Mouse (Mus musculus) gonadal fat pad, adult 2 months (tissue): ENCODE measurements around the gene Shmt1. TPM values are rescaled to one million over a fixed set of nuclear protein-coding genes. Genes with fewer than 3 reads are reported as not detected.
"Not testable (repeated sequence)": the region's sequence is repeated elsewhere in the genome, so short reads cannot be mapped to it uniquely, and the experiment has no call there.

ENCODE experiments used
- DNase-seq: peaks from one replicate; pipeline ENCODE4 v3.0.0-alpha.2; 2012; ENCODE audit warnings: low read depth
- polyA plus RNA-seq: library from polyadenylated mRNA; depleted of rRNA; stranded (reverse); fragments of >200 nt; gene quantifications from 2 replicates; pipeline ENCODE4 v1.2.3, GENCODE M21; 2012; rRNA removed

Shmt1 gene
- 5.5 and 8.1 TPM in 2 replicates for polyA plus RNA-seq

DNA sequence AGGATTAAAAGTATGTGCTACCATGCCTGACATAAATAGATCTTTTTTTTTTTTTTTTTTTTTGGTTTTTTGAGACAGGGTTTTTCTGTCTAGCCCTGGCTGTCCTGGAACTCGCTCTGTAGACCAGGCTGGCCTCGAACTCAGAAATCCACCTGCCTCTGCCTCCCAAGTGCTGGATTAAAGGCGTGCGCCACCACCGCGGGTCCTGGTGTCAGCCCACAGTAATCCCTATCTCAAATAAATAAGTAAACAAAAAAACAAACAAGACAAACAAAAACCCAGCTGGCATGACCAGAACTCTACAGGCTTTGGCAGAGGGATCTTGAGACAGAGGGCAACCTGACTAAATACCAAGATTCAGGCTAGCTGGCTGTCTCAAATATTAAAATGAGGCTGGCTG lies at the start of gene Shmt1:
Gene Shmt1, minus strand, starts transcription at position 101 of the 400 bp plus-strand sequence.
- not testable (repeated sequence) for DNase-seq

DNA sequence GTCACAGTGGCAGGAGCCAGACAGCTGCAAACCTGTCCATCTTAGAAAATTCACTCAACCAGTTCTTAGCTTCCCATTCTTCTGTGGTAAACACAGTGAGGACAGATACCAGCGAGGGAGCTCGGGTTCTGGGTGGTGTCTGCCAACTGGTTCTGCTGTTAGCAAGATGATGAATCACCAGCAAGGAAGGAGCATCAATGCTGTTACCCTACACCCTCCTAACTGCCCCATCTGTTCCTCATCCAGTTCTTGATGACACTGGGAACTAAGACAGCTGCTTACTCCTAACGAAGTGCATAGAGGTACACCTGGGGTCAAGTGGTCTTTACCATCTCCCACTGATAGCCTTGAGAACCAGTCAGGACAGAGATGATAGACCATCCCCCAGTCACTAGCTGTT lies 45.1 kb upstream of the Shmt1 start:
- no peak for DNase-seq

GRCm38 (mm10) chr11:60845415-60845814 lies 33.9 kb upstream of the Shmt1 start:
- no peak for DNase-seq

DNA sequence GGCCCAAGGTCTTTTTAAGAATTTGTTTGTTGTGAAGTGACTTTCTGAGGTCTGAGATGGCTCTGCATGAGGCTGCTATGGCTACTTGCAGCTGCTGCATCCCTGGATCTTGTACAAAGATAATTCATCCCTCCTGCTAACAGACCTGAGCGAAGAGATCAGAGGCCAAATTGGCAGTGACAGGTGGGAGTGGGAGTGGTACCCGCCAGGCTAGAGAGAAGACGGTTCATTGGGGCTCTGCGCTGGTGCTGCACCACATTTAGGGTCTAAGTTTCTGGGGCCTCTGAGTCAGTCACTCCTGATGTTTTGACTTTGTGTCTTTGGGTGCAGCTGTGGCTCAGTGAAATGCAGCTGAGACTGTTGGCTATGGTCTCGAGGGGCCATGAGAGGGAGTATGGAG lies 31.9 kb upstream of the Shmt1 start:
- no peak for DNase-seq

DNA sequence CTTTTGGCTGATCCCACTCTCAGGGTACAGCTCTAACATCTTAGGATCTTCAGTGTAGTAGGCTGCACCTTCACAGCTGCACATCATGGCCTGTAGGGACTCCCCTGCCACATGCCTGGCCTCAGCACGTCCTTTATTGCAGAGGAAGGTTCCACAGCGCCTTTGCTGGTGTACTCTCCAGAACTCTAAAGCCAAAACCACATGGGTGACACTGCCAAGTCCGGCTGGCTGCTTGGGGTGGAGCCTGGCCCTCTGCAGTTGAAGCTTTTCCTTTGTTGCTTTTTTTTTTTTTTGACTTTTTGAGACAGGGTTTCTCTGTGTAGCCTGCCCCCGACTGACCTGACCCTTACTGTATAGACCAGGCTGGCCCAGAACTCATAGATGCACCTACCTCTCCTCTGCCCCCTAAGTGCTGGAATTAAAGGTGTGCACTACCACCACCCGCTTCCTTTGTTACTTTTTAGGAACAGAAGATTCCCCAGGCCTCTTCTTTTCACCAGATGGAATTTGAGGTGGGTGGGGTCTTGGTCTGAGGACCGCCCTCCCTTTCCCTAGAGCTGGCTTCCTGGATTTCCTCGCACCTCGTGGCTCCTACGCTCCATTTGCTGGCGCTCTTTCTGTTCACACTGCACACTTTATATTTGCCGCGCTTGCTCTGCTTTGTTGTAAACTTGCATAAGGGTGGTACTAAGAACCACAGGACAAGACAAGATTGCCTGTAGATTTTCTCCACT lies 30.1 kb upstream of the Shmt1 start:
- DNase-seq: no peak

DNA sequence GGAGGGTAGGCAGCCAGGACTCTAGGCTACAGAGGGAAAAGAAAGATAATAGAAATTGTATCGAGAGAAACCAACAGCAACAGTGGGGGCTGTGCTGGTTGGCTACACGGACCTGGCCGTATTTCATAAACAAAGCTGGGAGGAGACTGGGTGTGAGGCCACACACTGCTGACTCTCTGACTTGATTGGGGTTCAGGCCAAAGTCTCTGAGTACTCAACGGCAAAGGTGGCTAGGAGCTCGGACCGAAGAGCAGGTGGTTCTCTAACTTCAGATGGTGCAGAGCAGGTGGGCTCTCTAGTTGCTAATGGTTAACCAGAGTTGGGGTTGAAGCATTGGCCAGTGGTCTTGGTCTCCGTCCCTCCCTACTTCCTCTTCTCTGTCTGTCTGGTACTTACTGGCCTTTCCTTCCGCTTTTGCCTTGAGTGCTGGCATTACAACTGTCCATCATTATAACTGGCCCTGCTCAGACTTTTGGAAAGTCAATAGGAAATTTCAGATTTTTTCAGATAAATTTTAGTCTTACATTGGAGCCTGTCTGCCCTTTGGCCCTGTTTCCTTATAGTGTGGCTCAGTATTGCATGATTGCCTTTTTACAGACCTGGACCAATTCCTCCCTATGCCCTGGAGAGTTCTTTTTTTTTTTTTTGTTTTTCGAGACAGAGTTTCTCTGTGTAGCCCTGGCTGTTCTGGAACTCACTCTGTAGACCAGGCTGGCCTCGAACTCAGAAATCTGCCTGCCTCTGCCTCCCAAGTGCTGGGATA lies 26.3 kb upstream of the Shmt1 start:
- DNase-seq: no peak

DNA sequence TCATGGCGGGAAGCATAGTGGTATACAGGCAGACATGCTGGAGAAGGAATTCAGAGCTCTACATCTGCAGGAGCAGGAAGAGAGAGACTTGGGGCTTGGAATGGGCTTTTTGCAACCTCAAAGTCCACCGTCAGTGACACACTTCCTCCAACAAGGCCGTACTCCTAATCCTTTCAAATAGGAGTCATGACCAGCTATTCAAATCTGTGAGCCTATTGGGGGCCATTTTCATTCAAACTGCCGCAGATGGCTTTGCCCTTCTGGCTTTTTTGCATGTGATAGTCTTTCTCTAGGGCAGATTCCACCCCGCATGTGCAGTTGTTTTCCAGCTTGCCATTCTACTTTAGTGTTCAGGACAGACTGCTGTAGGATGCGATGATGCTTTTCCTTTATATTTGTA lies 25.4 kb upstream of the Shmt1 start:
- no peak for DNase-seq

DNA sequence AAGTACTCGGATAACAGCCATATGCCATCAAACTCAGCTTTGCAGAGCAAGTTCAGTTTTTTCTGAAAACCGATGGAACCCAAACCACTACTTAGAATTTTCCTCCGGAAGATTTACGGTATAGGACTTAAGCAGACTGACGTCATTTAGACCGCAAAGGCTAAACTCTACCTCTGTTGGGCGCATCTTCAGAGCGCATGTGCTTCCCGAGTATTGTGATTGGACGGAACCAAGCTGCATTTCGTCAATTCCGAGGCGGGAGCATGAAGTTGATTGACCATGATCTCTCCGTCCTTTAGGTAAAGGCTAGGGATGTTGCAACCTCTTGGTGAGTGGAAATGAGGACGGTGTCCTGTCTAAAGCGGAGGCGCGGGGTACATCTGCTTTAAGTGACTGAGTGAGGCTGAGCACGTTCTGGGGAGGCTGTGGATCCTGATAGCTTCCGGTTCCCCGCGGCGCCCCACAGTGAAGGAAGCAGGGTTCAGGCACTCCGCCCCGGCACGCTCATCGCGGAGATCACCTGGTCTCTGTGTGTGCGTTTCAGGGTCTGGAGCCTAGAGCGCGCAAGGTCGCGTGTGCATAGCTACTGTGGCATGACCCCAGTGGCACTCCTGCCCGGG lies 19.0 kb upstream of the Shmt1 start, which contains the start of gene Dhrs7b:
Gene Dhrs7b, plus strand, starts transcription at position 199 of the 620 bp plus-strand sequence.
- no peak for DNase-seq

GRCm38 (mm10) chr11:60828903-60829302 lies 17.4 kb upstream of the Shmt1 start:
- DNase-seq: no peak

DNA sequence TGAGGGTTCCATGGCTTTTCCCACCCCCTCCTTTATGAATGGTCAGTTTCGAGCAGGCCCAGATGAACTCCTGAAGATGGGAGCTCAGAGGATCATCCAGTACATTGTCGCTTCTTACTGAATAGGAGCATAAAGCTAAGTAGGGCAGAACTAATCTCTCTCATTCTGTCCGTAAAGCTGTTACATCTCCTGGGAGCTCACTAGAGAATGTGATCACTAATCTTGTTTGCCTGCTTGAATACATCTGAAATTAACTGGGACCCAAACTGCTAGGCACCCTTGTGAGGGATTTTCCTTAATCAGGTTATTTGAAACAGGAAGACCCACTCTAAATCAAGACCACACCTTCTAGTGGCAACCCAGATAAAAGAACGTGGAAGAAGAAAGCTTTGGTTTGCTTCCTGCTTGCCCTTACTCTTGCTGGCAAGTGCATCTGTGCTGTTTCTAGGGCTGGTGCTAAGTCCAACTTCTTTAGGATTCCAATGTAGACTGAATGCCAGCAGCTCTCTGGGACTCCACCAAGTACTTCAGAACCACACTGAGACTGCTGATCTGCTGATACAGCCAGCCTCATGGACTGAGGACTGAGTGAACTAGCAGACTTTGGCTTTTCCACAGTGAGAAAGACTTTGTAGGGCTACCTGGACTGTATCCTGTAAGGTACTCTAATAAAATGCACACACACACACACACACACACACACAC lies 15.9 kb upstream of the Shmt1 start:
- DNase-seq: no peak

DNA sequence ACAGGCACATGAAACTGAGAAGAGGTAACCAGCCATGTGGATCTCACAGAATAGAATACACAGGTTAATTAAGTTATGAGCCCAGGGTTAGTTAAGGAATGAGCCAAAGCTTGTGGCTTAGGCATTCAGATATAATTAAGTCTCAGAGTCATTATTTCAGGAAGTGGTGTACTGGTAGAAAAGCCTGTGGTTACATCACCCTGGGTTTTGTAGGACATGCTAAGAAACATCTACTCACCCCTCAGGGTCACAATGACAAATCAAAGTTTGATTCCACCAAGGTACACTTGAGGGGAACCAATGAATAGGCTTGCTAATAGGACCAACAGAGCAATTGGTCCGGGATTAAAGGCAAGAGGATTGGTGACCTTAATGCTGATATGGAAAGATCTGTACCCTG lies 15.2 kb upstream of the Shmt1 start:
- no peak for DNase-seq

DNA sequence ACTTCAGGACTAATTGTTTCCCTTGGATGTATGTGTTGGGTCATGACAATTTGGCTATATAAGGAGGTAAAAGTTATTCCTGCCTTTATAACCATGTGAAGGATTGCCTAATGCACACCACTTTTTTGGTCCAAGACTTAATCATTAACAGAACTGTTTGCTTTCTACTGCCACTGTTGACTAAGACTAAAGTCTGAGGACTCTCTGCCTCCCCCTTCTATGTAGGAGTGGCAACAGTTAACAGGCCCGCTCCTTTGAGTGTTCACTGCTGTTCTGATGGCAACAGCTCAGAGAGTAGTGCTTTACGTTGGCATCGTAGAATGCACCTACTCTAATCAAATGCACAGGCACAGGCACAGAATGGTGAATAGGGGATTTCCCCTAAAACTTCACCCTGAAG lies 13.7 kb upstream of the Shmt1 start:
- no peak for DNase-seq

DNA sequence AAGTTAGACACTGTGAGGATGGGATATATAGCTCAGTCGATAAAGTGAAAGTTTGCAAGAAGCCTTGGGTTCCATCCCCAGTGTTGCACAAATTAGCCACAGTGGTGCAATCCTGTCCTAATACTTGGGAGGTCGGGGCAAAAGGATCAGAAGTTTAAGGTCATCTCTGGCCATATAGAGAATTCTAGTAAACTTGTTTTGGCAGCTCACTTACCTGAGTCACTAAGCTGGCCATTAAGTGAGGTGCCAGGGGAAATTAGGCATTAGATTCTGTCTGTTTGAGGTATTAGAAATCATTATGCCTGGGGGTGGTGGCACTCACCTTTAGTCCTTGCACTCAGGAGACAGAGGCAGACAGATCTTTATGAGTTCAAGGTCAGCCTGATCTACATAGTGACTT lies 12.3 kb upstream of the Shmt1 start:
- DNase-seq: no peak

- no peak for DNase-seq
Observed at GRCm38 (mm10) chr11:60816398-60816797, 4.9 kb upstream of the Shmt1 start.

- DNase-seq: peak; percentile 77
Observed at GRCm38 (mm10) chr11:60811054-60811460, 461 bp downstream of the Shmt1 start.

DNA sequence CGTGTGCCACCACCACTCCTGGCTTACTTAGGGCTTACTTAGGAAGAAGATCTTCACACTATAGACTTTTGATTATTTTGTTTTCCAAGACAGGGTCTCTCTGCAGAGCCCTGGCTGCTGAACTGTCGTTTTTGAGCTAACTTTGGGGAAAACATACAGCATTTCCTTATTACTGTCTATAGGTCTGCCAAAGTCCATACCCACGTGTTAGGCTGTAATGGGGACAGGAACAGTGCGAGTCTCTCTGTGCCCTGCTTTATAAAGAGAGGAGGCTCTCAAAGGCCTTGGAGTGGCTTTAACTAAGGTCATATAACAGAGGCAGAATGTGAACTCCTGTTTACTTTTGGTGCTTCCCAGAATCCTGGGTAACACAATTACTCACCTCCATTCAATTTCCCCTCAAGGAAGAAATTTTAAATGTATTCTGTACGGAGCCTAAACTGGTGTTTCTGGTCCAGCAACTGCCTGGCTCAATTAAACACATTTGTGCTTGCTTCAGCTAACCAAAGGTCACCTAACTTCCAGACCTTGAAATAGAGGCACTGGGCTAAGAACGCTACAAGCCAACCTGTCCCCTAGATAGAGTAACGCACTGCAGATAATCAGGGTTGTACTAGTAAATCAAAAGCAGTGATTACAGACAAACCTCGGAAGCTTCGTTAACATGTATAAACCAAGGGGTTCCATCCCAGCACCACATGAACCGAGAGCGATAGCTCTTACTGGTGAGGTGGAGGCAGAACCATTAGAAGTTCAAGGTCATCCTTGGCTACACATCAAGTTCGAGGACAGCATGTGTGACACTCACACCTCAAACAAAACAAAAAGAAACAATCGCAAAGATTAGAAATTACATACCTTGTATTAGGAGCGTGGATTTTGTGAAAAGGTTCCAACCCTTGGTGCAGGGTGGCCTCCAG lies 1.2 kb downstream of the Shmt1 start:
- no peak for DNase-seq

DNA sequence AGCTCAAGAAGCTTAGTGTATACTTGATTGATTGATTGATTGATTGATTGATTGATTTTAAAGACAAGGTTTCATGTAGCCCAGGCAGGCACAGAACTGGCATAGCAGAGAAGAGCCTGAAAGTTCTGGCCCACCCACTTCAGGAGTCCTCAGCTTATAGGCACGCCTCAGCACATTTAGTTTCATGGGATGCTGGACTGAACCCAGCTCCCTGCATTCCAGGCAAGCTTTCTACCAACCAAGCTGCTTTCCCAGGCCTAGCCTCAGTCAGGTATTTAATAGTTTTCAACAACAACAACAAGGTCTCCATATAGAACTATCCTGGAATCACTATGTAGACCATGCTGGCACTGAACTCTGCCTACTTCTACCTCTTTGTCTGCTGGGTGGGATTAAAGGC lies 2.0 kb downstream of the Shmt1 start:
- DNase-seq: no peak

DNA sequence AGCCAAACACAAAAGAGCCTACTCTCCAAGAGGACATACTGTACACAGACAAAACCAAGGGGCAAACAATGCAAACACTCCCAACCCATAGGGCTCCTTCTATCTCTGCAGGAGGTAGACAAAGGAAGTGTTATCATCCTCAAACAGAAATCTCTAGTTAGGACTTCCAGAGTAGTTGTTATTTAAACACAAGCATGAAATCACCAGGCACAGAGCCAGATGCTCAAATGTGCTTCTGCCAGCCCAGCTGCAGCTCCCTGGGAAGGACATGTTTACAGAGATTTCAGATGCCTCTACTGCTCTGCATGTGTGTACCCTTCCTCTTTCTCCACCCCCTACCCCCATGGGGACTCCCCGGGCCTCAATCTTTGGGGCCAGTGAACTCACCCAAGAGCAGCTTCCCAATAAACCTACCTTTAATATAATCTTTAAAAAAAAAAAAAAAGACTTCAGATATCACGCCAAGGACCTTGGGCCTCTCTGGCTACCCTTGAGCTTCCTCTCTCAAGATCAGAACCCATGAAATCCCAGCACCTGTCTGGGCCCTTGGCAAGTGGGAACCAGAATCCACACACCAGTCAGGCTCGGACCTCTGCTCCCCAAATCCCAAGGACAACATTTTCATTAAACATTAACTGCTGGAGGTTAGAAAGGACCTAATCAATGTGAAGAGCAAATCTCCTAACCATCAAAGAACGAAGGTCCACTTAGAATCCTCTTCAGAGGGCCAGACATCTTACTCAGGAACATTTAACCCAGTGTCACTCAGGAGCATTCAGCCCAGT lies 3.0 kb downstream of the Shmt1 start:
- no peak for DNase-seq

- DNase-seq: no peak
Observed at GRCm38 (mm10) chr11:60800892-60801291, 10.6 kb downstream of the Shmt1 start.

- DNase-seq: no peak
Observed at GRCm38 (mm10) chr11:60799977-60800376, 11.5 kb downstream of the Shmt1 start.
